Mouse (Mus musculus): ENCODE measurements around the gene Ndrg4. TPM values are rescaled to one million over a fixed set of nuclear protein-coding genes. Genes with fewer than 3 reads are reported as not detected.

Ndrg4 gene
- polyA plus RNA-seq, 1 experiment: 1.2 TPM

DNA sequence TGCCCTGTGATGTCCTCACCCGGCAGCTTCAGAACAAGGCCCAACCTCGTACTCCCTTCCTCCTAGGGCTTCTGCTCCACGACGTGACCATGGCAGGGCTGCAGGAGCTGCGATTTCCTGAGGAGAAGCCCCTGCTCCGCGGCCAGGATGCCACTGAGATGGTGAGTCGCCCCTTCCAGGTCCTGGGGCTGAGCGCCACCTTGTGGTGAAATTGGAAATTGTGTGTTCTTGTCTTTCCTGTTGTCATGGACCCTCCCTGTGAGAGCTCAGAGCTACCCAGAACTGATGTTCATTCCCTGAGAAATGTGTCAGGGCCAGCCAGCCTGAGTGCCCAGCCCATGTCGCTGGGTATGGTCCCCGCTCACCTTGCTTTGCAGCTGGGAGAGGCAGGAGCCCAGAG is 20.3 kb downstream of the Ndrg4 start:
- WGBS: under 1% methylated on average over 11 of the region's 11 CpGs
- Histone ChIP-seq H3K27ac (ENCODE audit: insufficient read depth, low read length) (no peak overlapping the region), H3K4me3 (ENCODE audit: extremely low read depth, insufficient read depth, insufficient read length) (no peak overlapping the region), H3K27me3 (ENCODE audit: control insufficient read depth, insufficient read depth, low read length) (peaks cover 6% of the 10 kb centered on the region), H3K36me3 (ENCODE audit: control insufficient read depth, insufficient read depth, low read length) (no peaks in the 10 kb centered on the region), H3K4me1 (ENCODE audit: control insufficient read depth, insufficient read depth, insufficient read length) (no peaks in the 10 kb centered on the region)
- TF ChIP-seq POLR2A (IDR thresholded peaks at IDR 0.05; ENCODE audit: low read depth, low read length) (no peak), CTCF (IDR thresholded peaks at IDR 0.05; ENCODE audit: extremely low read depth, insufficient read depth, insufficient read length, insufficient replicate concordance) (peak; percentile 73; the same call in 1 of the 2 replicates)
- peak; percentile 30 to 62 for DNase-seq (ENCODE audit: low read depth in 1 of 2, low spot score in 2 of 2)

DNA sequence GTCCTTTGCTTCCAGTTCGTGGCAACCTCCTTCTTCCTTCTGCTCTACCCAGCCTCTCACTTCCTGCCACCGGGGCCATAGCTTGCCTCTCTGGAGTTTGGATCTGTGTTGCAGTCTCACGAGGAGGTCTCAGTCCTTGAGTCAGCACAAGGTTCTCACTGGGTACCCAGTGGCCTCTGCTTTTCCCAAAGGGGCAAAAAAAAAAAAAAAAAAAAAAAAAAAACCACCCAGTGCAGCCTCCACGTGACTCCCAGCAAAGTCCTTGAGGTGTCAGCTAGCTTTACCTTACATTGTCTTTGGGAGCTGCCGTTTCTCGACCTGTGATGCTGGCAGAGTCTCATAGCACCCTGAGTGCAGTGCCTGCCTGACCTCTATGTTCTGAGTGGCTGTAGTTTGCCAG is 21.4 kb downstream of the Ndrg4 start:
- no peak for DNase-seq (ENCODE audit: low read depth in 1 of 2, low spot score in 2 of 2)
- no peaks in the 10 kb centered on the region for H3K4me1 ChIP-seq (ENCODE audit: control insufficient read depth, insufficient read depth, insufficient read length)
- H3K27me3 ChIP-seq (ENCODE audit: control insufficient read depth, insufficient read depth, low read length): peaks cover 6% of the 10 kb centered on the region
- no peak overlapping the region for H3K4me3 ChIP-seq (ENCODE audit: extremely low read depth, insufficient read depth, insufficient read length)
- TF ChIP-seq CTCF (IDR thresholded peaks at IDR 0.05; ENCODE audit: extremely low read depth, insufficient read depth, insufficient read length, insufficient replicate concordance) (no peak), POLR2A (IDR thresholded peaks at IDR 0.05; ENCODE audit: low read depth, low read length) (no peak)
- WGBS: 8% methylated on average over 6 of the region's 6 CpGs
- no peak overlapping the region for H3K27ac ChIP-seq (ENCODE audit: insufficient read depth, low read length)
- no peaks in the 10 kb centered on the region for H3K36me3 ChIP-seq (ENCODE audit: control insufficient read depth, insufficient read depth, low read length)

DNA sequence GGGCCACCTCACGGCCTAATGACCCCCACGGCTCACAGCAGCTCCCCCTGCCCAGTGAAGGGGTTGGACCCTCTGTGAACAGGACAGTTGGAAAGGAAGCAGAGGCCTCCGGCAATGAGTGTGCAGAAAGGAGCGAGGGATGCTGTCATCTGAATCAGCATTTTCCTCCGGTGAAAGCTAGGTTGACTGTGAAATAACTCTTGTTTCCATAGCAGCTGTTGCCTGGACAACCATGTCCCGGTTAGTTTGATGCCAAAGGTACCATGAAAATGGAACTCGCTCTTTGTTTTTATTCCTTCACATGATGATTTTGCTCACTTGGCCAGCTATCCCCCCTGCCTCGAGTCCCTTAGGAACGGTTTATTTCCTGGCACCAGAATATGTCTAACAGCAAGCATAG is 23.5 kb downstream of the Ndrg4 start:
- H3K4me1 ChIP-seq (ENCODE audit: control insufficient read depth, insufficient read depth, insufficient read length): no peaks in the 10 kb centered on the region; the same call in 1 of the 2 replicates
- no peaks in the 10 kb centered on the region for H3K36me3 ChIP-seq (ENCODE audit: control insufficient read depth, insufficient read depth, low read length)
- no peak overlapping the region for H3K27ac ChIP-seq (ENCODE audit: insufficient read depth, low read length)
- TF ChIP-seq POLR2A (IDR thresholded peaks at IDR 0.05; ENCODE audit: low read depth, low read length): no peak
- TF ChIP-seq CTCF (IDR thresholded peaks at IDR 0.05; ENCODE audit: extremely low read depth, insufficient read depth, insufficient read length, insufficient replicate concordance): no peak
- DNase-seq (ENCODE audit: low read depth in 1 of 2, low spot score in 2 of 2): no peak
- no peaks in the 10 kb centered on the region; the same call in 1 of the 2 replicates for H3K27me3 ChIP-seq (ENCODE audit: control insufficient read depth, insufficient read depth, low read length)
- 62% methylated on average over 9 of the region's 9 CpGs for WGBS
- H3K4me3 ChIP-seq (ENCODE audit: extremely low read depth, insufficient read depth, insufficient read length): no peak overlapping the region

DNA sequence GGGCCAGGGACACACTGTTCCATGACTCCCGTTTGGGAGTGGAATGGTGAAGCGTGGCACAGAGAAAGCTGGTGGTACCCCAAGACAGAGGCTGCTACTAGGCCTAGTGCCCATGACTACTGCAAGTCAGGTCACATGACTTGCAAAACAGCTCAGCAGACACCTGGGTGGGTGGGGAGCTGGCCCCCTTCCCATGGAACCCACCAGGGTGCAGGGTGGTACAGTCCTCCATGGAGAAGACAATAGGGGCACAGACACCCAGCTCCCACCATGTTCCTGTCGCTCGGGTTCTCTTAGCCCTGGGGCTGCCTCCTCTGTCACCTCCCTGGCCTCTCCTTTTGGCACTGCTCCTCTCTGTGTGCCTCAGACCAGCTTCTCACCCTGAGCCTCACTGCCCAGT is 25.0 kb downstream of the Ndrg4 start:
- Histone ChIP-seq H3K4me3 (ENCODE audit: extremely low read depth, insufficient read depth, insufficient read length) (no peak overlapping the region), H3K27me3 (ENCODE audit: control insufficient read depth, insufficient read depth, low read length) (peaks cover 2% of the 10 kb centered on the region; the same call in 1 of the 2 replicates), H3K4me1 (ENCODE audit: control insufficient read depth, insufficient read depth, insufficient read length) (no peaks in the 10 kb centered on the region; the same call in 1 of the 2 replicates), H3K27ac (ENCODE audit: insufficient read depth, low read length) (no peak overlapping the region), H3K36me3 (ENCODE audit: control insufficient read depth, insufficient read depth, low read length) (no peaks in the 10 kb centered on the region)
- TF ChIP-seq POLR2A (IDR thresholded peaks at IDR 0.05; ENCODE audit: low read depth, low read length) (no peak), CTCF (IDR thresholded peaks at IDR 0.05; ENCODE audit: extremely low read depth, insufficient read depth, insufficient read length, insufficient replicate concordance) (no peak)
- no peak for DNase-seq (ENCODE audit: low read depth in 1 of 2, low spot score in 2 of 2)
- WGBS: 81% methylated on average over 4 of the region's 4 CpGs

DNA sequence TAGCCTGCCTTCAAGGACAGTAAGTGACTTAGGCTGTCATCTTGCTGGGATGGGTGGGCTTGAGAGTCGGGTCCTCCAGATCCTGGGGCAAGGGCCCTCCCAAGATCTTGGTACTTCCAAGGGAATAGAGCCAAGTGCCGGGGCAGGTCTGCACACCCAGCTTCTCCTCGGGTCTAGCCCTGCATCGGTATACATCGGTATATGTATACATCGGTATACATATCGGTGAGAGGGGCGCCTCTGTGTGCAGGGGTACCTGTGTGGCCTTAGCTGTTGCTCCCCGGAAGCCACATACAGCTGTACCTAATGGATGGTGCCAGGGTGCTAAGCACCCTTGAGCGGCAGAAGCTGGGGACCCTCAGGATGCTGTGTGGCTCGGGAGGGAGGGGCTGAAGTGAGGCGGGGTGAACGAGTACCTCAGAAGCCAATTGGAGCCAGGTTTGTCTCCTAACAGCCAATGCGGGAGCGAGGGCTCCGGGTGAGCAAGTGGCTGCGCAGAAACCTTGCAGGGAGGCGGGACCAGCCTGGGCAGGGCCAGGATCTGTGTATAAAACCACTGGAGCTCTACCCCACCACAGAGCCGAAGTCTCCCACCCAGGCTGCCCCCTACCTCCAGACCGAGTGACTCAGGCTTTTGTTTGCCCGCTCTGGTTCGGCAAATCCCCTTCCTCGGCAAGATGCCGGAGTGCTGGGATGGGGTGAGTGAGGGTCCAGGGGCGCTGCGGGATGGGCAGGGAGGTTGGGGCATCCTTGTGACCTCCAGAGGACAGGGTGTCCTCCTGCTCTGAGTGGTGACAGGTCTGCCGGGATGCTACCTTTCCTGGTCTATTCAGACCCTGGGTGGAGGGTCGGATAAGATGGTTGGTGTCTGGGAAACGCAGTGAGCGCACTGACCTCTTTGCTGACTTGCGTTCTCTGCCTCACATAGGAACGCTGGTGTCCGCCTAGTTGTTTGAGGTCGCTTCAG is 26.0 kb downstream of the Ndrg4 start:
- Histone ChIP-seq H3K27me3 (ENCODE audit: control insufficient read depth, insufficient read depth, low read length) (peaks cover 2% of the 10 kb centered on the region; the same call in 1 of the 2 replicates), H3K36me3 (ENCODE audit: control insufficient read depth, insufficient read depth, low read length) (no peaks in the 10 kb centered on the region), H3K4me1 (ENCODE audit: control insufficient read depth, insufficient read depth, insufficient read length) (no peaks in the 10 kb centered on the region; the same call in 1 of the 2 replicates), H3K4me3 (ENCODE audit: extremely low read depth, insufficient read depth, insufficient read length) (peak overlapping the region; percentile 42; the same call in 1 of the 2 replicates), H3K27ac (ENCODE audit: insufficient read depth, low read length) (no peak overlapping the region)
- WGBS: 5% methylated on average over 34 of the region's 34 CpGs
- TF ChIP-seq POLR2A (IDR thresholded peaks at IDR 0.05; ENCODE audit: low read depth, low read length): no peak
- no peak for TF ChIP-seq CTCF (IDR thresholded peaks at IDR 0.05; ENCODE audit: extremely low read depth, insufficient read depth, insufficient read length, insufficient replicate concordance)
- peak in 1 of 2 experiments; percentile 43 for DNase-seq (ENCODE audit: low read depth in 1 of 2, low spot score in 2 of 2)

DNA sequence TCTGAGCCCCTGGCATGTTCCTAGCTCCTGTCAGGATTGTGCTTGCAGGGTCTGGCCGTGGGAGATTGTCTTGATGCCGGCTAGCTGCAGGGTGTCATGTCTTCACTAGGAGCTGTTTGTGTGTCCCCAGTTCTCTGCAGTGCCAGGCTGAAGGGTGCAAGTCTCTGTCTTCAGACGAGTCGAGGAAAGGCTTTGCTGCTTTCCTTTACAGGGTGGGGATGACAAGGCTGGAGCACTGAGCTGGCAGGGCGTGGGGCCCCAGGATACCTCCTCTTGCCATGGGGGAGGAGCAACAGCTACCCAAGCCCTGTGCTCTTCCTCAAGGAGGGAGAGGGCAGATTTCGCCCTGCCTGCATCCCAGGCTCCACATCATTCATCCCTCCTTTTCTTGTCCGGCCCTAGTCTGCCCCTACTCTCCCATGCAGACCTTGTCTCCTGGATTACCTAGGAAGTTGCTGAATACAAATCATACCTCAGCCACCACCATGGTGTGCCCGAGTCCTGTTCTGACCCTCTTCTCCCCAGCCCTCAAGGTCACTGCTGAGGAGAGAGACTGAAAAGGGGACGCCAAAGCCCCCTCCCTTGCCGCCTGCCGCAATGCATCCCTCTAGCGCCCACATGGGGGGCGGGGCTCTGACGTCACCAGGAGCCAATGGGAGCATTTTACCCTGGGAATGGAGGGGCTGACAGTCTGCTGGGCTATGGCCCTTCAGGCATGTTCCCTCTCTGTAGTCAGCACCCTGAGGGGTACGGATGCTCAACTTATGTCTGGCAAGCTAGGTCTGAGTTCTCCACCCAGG is 26.9 kb downstream of the Ndrg4 start:
- Histone ChIP-seq H3K36me3 (ENCODE audit: control insufficient read depth, insufficient read depth, low read length) (no peaks in the 10 kb centered on the region), H3K27ac (ENCODE audit: insufficient read depth, low read length) (no peak overlapping the region), H3K4me1 (ENCODE audit: control insufficient read depth, insufficient read depth, insufficient read length) (no peaks in the 10 kb centered on the region; the same call in 1 of the 2 replicates), H3K27me3 (ENCODE audit: control insufficient read depth, insufficient read depth, low read length) (peaks cover 2% of the 10 kb centered on the region; the same call in 1 of the 2 replicates), H3K4me3 (ENCODE audit: extremely low read depth, insufficient read depth, insufficient read length) (no peak overlapping the region)
- no peak for TF ChIP-seq POLR2A (IDR thresholded peaks at IDR 0.05; ENCODE audit: low read depth, low read length)
- DNase-seq (ENCODE audit: low read depth in 1 of 2, low spot score in 2 of 2): no peak
- WGBS: 16% methylated on average over 15 of the region's 15 CpGs
